Mouse (Mus musculus) left cerebral cortex, adult 8-10 months (tissue): ENCODE measurements at regions not wholly inside any gene's neighbourhood (a gene's known extent, or its start where the extent isn't known, plus 50 kb on each side); places are given as distances from the start of the nearest gene placed in this dataset.

Source experiments
- DNase-seq, 2 experiments: peaks; one replicate each; pipeline ENCODE4 v3.0.0; 2022; ENCODE audit warnings: low spot score in 2 of 2

DNA sequence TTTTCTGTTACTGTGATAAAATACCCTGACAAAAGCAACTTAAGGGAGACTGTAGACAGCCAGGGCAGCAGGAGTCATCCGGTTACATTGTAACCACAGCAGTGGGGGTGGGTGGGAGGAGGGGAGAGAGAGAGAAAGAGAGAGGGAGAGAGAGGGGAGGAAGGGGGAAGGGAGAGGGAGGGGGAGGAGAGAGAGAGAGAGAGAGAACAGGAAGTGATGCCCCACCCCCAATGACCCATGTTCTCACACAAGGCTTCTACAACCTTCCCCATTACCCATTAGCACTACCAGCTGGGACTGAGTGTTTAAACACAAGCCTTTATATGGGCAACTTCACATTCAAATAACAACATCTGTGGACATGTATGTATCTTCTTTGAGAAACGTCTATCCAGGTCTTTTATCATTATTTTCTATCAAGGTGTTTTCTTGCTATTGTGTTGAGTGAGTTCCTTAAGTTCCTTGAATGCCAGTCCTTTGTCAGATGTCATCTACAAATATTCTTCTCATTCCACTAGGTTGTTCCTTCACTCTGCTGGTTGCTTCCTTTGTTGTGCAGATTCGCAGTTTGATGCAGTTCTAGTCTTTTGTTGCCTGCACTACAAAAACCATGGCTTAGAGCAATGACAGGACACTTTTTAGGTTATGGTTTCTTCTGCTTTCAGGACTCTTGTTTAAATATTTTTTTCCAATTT, 274.7 kb upstream of the Ddx18 start:
- DNase-seq: no peak

DNA sequence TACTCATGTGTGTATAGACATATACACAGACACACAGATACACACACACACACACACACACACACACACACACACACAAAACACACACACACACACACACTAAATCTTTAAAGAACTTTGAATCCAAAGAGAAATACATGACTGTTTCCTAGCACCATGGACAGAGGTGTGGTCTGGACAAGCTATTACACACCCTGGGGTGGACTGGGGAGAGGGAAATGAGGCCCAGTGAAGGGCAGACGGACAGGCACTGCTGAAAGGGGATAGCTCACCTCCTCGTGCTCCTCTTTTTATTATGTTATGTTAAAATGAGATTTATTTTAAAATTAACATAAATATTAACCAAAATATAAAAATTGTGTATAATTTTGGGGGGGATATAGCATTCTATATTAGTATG, 265.8 kb upstream of the Ddx18 start:
- no peak for DNase-seq

DNA sequence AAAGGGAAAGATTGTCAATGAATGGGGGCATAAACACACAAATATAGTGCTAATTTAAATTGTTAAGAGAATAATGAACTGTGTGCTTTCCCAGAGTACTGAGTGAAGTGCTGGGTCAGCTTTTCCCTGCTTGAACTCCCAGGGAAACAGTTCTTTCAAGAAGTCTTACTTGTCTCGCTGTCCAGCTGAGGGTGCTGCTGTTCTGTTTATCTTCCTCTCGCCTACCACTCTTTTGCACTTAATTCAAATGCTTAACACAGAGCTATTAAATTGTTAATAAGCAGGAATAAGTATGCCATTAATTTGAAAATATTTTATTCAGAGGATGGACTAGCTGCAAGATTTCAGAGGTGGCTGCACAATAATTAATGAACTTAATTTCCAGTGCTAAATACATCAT, 262.5 kb upstream of the Ddx18 start:
- DNase-seq: no peak

DNA sequence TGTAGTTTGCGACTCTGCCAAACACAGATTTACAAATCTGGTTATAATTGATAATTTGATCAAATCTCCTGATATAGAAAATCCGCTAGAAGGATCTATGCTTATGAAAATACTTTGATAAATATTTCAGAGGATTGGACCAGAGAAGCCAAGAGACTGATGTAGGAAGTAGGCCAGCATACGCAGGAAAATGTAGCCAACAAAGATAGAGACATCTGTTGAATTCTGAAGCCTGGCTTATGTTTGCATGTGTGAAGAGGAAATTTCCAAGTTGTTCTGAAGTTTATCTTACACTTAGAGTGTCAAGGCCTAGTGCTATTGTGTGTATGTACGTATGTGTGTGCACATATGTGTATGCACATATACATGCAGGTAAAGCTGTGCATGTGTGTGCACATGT, 255.2 kb upstream of the Ddx18 start:
- no peak for DNase-seq

DNA sequence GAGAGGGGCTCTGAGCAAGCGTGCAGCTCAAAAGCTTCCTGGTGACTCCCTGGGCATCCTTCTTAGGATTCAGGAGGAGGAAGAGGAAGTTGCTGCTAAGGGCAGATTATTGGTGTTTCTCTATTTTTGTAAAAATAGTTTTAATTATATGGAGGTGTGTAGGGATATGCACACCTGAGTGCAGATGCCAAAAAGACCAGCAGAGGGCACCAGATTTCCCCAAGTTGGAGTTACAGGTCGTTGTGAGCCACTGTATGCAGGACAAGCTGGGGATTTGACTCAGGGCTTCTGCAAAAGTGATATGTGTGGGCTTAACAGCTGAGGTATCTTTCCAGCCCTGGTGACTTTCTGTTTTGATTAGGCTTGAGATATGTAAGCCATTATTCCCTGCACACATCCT, 235.5 kb upstream of the Ddx18 start:
- DNase-seq: no peak

DNA sequence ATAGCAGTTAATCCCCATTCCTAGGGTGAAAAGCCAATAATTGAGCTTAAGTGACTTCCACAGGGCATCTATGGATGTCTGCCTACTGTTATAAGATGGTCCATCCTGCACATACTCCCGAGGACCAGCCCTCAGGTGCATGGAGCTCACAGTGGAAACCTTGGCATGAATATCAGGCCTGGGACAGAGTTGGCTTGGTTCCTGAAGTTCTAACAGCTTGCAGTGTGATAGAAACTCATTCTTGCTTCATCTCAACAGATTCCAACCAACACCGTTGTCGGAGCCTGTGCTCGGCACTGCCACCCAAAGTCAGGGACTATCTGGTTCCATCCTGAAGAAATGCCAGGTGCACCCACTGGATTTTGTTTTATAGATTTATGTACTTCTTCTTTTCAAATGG, 234.7 kb upstream of the Ddx18 start:
- DNase-seq: no peak

DNA sequence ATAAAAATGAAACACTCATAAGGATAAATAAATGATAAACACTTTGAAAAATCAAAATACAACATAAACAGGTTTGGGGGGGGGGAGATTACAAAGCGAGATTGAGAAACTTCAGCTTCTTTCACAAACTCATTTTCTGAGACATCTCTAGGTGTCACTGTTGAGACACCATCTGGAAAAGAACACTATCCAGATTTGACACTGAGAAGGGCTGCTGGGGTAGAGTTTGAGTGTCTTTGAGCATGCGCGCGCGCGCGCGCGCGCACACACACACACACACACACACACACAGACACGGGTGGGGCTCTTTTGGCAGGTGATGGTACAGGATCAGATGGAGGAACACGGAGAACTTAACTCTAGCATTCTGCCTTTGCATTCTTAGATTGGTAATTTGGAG, 230.7 kb upstream of the Ddx18 start:
- peak; percentile 12 to 13 for DNase-seq

DNA sequence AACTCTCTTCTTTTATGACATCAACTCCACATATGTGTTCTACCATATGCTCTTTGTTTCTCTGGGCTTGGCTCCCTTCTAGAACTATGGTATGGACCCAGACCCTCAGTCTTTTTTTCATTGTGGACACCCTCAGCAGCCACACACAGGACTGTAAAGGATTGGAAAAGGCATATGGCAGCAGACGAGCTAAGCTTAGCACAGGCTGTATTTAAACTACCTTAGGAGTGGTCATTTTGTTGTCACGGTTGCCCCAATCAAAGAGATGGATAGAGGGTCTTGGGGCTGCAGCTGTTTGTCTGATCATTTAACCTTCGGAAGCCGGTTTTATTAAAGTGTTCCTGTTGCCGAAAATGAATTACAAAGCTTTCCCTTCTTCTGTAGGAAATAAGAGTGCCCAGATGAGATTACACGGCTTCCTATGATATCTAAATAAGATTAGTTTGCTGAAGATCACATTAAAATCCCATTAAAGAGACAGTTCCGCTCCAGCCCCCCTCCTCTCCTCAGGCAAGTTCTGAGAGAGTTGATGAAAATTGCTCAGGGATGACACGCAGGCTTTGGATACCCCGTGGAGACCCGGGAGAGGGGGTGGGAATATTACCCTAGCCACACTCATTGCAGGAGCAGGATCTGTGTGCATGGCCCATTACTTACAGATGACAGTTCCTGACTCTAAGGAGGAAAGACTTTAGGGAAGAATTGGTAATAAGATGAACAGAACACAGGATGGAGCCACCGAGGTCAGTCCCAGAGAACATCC, 227.4 kb upstream of the Ddx18 start:
- no peak for DNase-seq

DNA sequence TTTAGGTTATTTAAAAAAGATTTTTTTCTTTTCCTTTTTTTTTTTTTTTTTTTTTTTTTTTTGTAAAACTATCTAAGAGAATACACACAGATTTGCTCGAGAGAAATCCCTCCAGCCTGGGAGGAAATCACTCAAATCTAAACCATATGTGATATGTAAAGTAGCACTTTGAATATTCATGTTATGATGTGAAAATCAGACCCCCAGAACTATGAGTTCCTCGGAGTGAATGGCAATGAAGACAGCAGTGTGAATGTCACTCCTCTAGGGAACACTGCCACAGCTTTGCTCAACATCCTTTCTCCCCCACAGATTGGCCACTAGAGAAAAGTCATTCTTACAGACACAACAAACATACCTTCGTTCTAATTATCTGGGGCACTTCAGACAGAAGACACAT, 217.8 kb upstream of the Ddx18 start:
- no peak for DNase-seq

DNA sequence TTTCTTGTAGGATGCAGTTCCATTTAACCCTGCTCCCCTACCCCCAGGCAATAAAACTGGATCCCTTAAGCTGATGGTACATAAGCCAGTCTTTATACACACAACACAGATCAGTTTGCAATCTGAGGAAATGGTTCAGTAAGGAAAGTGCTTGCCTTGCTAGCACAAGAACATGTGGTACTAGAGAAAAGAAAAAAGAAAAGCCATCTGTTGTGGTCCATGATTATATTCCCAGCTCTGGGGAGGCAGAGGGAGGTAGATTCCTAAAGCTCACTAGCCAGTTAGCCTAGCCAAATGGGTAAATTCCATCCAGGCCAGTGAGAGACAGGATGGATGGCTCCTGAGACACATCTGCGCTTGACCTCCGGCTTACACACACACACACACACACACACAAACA, 206.2 kb upstream of the Ddx18 start:
- DNase-seq: no peak

DNA sequence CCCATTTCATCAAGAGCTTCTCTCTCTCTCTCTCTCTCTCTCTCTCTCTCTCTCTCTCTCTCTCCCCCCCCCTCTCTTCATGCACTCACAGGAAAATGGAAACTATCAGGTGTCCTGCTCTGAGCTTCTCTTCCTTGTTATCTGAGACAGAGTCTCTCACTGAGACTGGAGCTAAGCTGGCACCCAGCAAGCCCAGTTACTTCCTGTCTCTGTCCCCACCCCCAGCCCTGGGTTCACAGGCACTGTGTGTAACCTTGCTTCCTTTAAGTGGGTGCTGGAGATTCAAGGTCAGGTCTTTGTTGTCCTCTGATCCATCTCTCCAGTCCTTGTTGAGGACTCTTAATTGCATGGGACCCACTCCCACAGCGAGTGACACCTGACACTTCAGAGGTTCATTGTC, 203.7 kb upstream of the Ddx18 start:
- no peak for DNase-seq

DNA sequence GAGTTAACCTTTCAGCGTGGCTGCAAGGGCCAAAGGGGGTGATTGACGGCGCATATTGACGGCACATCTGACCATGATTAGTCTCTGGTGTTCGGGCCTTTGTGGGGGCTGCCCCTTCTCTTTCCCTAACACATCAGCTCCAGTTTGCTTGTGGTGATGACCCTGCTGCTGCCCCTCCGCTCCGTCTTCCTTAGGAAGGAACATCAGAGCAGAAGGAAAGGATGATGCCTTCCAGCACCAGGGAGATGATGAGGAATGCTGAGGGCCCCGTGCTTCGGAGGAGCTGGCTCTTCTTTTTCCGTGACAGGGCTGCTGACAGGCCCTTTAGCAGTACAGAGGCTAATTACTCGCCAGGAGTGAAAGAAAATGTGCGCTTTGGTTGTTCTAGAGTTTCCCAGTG, 203.1 kb upstream of the Ddx18 start:
- no peak for DNase-seq

DNA sequence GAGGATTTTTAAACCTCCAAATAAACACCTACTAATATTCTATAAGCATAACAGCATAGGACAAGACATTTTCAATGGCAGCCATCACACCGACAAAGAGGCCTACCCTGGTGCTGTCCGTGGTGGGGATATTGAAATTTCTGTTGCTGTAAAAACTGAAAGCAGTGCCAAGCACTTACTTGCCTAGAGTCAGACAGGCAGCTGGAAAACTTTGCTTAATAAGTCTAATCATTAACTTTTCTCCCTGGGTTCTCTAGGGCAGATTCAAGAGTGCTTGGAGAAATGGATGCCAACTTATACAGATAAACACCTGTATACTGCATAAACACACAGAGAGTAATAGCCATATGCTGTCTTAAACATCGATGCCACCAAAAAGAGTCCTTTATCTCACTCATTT, 192.3 kb upstream of the Ddx18 start:
- no peak for DNase-seq

DNA sequence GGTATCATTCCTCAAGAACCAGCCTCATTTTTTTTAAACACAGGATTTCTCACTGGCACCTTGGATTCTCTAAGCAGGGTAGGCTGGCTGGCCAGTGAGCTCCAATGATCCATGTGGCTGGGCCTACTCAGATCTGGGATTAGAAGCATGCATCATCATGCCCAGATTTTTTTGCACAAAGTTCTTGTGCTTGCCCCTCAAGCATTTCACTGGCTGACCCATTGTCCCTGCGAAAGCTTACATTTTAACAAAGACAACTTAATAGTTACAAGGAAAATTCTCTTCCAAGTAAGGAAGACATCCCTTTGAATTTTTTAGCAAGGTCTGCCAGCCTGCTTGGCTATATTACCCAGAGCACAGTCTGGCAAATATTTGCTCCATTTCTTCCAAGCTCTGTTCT, 177.4 kb upstream of the Ddx18 start:
- DNase-seq: no peak

DNA sequence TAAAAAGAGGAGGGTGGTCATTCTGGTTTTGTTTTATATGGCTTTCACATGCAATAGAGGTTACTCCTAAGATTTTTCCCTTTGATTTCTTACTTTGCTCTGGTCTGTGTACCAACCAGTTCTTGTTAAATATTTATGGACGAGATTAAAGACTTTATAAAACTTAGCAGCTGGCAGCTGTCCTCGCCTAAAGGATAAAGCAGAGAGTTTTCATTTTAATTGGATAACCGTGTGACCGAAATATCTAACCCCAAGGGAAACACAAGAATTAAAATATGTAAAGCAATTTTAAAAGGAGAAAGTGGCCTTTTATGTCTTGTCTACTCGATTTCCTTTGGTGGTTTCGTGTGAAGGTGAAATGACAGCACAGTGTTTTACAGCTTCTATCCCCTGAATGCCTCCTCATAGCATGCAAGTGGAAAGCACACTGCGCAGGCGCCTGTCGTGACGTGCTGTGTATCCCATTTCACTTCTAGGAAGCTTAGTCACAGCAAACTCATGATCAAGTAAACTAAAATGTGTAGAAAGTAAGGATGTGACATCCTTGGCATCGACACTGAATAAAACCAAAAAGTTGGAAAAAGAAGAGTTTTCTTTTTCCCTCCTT, 167.4 kb upstream of the Ddx18 start:
- no peak for DNase-seq

DNA sequence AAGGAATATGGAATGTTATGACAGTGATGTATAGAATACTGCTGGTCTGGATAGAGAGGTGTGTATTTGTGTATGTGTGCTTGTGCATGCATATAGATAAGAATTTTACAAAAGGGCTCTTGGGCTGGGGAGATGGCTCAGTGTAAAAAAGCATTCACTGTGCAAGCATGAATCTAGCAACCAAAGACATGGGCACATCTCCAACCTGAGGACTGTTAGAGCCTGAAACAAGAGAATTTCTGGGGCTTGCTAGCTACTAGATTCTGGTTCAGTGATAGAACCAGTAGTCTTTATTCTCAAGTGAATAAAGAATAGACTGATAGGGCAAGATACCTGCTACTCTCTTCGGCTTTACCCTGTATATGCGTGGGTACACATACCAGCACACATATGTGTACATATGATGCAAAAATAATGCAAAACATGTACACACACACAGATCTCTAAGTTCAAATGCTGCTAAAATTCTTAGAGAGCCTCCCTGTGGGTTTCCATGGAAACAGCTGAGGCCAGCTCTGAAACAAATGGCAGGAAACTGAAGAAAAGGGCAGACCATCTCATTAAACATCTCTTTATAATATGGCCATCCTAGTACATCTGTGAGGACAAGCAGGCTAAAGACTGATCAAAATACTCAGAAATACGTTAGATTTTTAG, 166.8 kb upstream of the Ddx18 start:
- no peak for DNase-seq

DNA sequence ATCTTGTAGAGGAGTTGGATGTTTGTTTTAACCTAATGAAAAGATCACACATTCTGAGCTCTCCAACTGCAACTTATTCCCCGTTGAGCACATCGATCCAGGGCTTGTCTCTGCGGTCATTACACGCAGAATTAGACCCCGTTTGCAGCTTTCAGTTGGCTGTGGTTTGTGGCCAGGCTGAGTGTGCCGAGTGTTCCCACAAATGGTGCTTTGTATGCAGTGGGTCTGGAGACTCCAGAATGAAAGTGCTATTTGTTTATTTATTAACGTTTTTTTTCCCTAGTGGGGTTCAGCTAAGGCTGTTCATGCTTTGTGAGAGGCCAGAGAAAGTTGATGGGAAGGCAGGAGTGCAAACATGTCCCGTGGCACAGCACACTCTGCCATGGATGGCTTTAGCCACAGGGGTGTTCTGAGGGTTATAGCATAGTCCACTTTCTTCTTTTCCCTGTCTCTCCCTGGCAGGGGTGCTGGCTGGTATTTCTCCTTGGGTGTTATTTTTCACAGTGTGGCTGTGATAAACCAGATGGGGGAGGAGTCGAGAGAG, 141.6 kb upstream of the Ddx18 start:
- DNase-seq: no peak

DNA sequence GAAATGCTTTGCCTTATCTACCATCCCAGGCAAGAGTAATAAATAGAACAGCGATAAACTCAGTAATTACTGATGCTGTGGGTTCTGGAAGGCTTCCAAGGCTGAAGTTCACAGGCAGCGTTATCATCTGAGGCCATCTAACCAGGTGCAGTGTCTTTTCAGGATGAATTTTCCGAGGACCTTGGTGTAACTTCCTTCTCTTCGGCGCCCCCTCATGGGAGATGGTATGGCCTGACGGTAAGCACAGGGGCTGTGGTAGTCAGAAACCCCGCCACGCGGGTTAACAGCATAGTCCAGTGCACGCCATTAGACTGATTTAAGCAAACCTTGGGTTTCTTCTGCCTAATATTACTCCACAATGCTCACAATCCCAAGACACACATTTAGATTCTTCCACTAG, 140.5 kb upstream of the Ddx18 start:
- DNase-seq: no peak

DNA sequence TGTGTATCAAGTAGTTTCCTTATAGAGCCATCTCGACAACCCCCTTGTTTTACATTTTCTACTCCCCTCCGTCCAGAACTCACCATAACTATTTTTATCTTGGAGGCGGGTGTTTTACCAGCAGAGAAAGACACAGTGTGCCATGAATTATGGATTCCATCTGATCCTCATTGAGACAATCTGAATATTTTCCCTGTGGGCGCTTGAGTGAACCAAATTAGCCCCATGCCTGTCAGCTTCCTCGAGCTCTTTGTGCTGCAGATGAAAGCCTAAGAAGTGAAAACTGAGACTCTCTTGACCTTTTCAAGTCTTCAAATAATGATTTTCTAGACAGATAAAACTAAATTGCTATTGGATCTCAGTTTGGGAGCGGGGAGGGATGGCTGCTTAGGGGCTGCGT, 134.0 kb upstream of the Ddx18 start:
- DNase-seq: no peak

DNA sequence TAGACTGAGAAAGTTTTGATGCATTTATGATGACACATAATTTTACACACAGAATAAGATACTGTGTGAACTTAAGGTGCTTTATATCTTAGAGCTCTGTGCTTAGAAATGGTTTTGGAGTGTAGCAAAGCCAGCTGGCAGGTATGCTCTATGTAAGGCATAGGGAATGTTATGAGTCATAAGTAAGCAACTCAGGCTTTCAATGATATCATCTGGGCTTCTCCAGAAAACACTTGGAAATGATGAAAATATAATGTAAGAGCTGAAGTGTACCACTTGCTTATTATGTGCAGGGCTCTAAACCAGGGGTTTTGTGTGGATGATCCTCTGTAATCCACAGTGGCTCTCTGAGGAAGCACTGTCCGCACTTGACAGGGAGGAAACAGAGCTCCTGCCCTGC, 86.1 kb upstream of the Ddx18 start:
- DNase-seq: peak in 1 of 2 experiments; percentile 8

DNA sequence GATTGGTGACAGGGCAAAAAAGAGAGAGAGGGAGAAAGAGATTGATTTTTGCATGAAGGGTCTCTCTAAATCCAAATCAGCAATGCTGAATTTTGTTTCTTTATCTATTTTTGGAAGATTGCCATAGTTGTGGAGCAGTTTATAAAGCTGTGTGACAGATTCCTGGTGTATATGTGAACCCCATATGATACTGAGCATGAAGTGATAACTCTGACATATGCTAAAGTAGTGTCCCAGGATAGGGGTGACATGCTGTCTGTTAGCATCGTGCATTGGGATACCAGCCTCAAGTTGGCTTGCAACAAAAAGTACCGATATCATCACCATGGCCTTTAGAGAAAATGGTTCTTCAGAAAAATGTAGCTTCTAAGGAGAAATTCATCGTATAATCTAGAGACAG, 82.3 kb upstream of the Ddx18 start:
- no peak for DNase-seq

DNA sequence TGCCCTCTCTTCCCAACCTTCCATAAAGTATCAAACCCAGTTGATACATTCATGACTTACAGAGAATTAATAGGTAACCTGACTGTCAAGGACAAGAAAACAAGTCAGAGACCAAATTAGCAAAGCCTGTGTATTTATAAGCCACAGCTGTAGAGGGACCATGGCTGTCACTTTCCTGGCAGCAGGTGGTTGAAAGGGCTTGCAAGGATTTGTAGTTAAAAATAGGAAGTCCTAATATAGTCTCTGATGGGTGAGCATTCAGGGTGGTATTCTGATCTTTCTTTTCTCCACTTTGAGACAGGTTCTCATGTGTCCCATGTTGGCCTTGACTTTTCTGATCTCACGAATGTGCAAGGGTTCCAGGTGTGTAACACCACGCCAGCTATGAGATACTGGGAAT, 63.7 kb upstream of the Ddx18 start:
- no peak for DNase-seq
